Mouse (Mus musculus) liver, postnatal 0 days (tissue): ENCODE data around the gene Mgat2. TPM values are rescaled to one million over a fixed set of nuclear protein-coding genes. Genes with fewer than 3 reads are reported as not detected.
A peak's percentile ranks its signal among the peaks of the same experiment; 100 is the strongest.

Experiments
- ATAC-seq: fragments of 200-750 bp; cut with Nextera tagmentation; 2 replicates; pipeline ENCODE4 v1.8.0; 2017; ENCODE audit warnings: mild to moderate bottlenecking, moderate library complexity
- DNase-seq: peaks from one replicate; pipeline ENCODE4 v3.0.0-alpha.2; 2016
- H3K27ac ChIP-seq: fragments of 300-500 bp; sonication (generic); 2 replicates; pipeline ENCODE4 v1.5.1; 2014; ENCODE audit warnings: antibody characterized with exemption, moderate library complexity, mild to moderate bottlenecking, low read depth
- H3K27me3 ChIP-seq: fragments of 300-500 bp; sonication (generic); 2 replicates; pipeline ENCODE4 v1.6.1; 2014; ENCODE audit warnings: low read length, control low read depth, mixed read lengths; ENCODE audit not compliant: insufficient read depth
- H3K36me3 ChIP-seq: fragments of 300-500 bp; sonication (generic); replicated peaks from 2 replicates; pipeline ENCODE4 v1.6.1; 2014; ENCODE audit warnings: mild to moderate bottlenecking, control low read depth, low read length, moderate library complexity, mixed read lengths; ENCODE audit not compliant: insufficient read depth
- H3K4me1 ChIP-seq: fragments of 300-500 bp; sonication (generic); 2 replicates; pipeline ENCODE4 v1.6.1; 2014; ENCODE audit warnings: antibody characterized with exemption, mild to moderate bottlenecking, control low read depth; ENCODE audit not compliant: insufficient read depth
- H3K4me2 ChIP-seq: fragments of 300-500 bp; sonication (generic); 2 replicates; pipeline ENCODE4 v1.6.1; 2014; ENCODE audit warnings: low read depth, mild to moderate bottlenecking, low read length, moderate library complexity, mixed read lengths
- H3K4me3 ChIP-seq: fragments of 300-500 bp; sonication (generic); 2 replicates; pipeline ENCODE4 v1.5.1; 2014; ENCODE audit warnings: low read depth, low read length
- H3K9ac ChIP-seq: fragments of 300-500 bp; sonication (generic); replicated peaks from 2 replicates; pipeline ENCODE4 v1.6.1; 2014; ENCODE audit warnings: mild to moderate bottlenecking, moderate library complexity
- H3K9me3 ChIP-seq: fragments of 300-500 bp; sonication (generic); 2 replicates; pipeline ENCODE4 v1.6.1; 2016; ENCODE audit warnings: mild to moderate bottlenecking, control low read depth, low read length, mixed read lengths
- CTCF ChIP-seq: sonication (generic); IDR thresholded peaks from 2 replicates; pipeline ENCODE4 v1.5.1; 2016; ENCODE audit warnings: antibody characterized with exemption, low read depth
- EP300 ChIP-seq: IDR thresholded peaks from 2 replicates; pipeline ENCODE4 v1.6.1; 2016; ENCODE audit warnings: antibody characterized with exemption, low read depth, mild to moderate bottlenecking
- WGBS: fragments of 180-500 bp; shearing (Covaris S2); extraction: QIAGEN DNeasy Blood & Tissue Kit; methylation state at CpG from one replicate; pipeline ENCODE4 v1.1.7; 2014; ENCODE audit not compliant: insufficient replicate concordance; 5-methylcytosine and 5-hydroxymethylcytosine counted together
- polyA plus RNA-seq: library from polyadenylated mRNA; unstranded; fragments of >200 nt; fragmentation: Nextera tagmentation; extraction: Ambion mirVana; gene quantifications from 2 replicates; pipeline ENCODE4 v1.2.1, GENCODE M21; 2015

The Mgat2 gene
- polyA plus RNA-seq, 1 experiment from 2014 or later: 23.1 TPM

DNA sequence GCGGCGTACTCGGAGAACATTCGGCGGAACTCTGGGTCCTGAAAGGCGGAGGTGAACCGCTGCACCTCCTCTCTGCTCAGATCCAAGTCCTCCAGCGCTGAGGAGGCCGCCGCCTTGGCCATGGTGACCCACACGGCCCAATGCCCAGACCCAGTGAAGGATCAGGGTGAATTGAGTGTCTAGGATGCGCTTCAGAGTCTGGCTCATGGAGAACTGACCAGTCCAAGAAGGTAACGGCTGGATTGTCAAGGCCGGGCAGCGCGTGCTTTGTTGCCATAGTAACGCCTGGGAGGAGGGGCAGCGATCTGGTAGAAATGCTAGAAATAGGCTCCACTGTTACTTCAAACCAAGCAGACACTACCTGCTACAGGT lies 14.2 kb downstream of the Mgat2 start, which contains the start of gene Dnaaf2:
TSS of gene Dnaaf2 (minus strand) at position 266 of the 372 bp plus-strand sequence.
- Histone ChIP-seq H3K4me3 (peak within 1 kb of the TSS; percentile 99), H3K4me2 (peak within 1 kb of the TSS; percentile 97), H3K4me1 (peaks cover 17% of the 10 kb centered on the region), H3K27me3 (no peaks in the 10 kb centered on the region), H3K9ac (peak within 1 kb of the TSS; percentile 93), H3K9me3 (no peaks in the 10 kb centered on the region), H3K27ac (peak within 1 kb of the TSS; percentile 92), H3K36me3 (peaks cover 26% of the 10 kb centered on the region)
- ATAC-seq: peak; percentile 50
- DNase-seq: peak; percentile 81
- 3% methylated on average over 18 of the region's 18 CpGs for whole genome bisulfite sequencing
- TF ChIP-seq CTCF (no peak), EP300 (no peak)

DNA sequence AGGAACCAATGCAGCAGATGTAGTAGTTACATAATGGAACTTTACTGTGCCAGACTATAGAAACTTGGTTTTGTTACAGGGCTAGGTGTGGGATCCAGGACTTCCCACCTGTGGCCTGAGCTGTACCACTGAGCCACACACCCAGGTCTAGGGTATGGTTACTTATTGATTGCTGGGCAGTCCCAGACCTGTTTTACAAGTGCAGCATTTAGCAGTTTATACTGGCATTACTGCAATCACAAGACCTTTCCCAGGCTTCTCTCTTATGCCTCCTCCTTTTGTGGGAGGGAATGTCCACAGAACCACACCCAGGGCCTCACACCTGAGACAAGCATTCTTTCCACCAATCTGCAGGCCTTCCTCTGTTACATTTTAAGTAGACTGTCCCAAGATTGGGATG lies 15.0 kb downstream of the Mgat2 start:
- Histone ChIP-seq H3K27ac (no peak overlapping the region), H3K4me2 (peak overlapping the region; percentile 97), H3K27me3 (no peaks in the 10 kb centered on the region), H3K9me3 (no peaks in the 10 kb centered on the region), H3K9ac (no peak overlapping the region), H3K36me3 (peaks cover 31% of the 10 kb centered on the region), H3K4me1 (peaks cover 17% of the 10 kb centered on the region), H3K4me3 (no peak overlapping the region; the same call in 1 of the 2 replicates)
- no peak for DNase-seq
- TF ChIP-seq EP300: no peak
- TF ChIP-seq CTCF: no peak
- no peak for ATAC-seq

DNA sequence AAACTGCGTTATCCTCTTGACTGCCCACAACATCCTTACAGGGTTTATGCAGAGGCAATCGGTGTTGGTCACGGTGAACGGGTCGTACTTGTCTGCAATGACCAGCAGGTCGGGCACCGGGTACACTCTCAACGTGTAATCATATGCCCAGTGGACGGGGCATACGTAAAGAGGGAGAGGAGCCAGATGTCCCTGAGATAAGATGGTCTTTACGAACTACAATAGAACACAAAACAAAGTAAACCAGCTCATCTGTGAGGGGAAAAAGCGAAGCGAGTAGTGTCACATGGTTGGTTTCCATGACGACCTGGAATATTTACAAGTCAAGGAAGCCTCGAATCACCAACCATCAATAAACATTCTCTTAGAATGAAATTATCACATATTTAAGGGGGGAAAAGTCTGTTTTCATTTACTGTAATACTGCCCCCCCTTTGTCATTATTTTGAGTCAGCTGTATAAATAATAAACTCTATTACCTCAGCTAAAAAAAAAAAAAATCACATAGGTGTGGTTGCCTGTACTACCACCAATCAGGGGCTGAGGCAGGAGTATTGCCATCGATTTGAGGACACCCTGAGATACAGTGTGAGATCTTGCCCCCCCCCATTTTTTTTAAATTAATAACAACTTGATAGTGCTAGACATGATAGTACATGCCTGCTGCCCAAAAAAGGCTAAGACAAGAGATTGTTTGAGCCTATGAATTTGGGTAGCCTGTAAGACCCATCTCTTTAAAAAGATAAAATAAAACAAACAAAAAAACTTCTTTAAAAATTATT lies 20.3 kb downstream of the Mgat2 start, which contains the start of gene Gm49384:
TSS of gene Gm49384 (minus strand) at position 216 of the 782 bp plus-strand sequence.
- WGBS: 84% methylated on average over 16 of the region's 16 CpGs
- ATAC-seq (no peak), DNase-seq (no peak)
- Histone ChIP-seq H3K4me1 (no peaks in the 10 kb centered on the region), H3K4me2 (no peak within 1 kb of the TSS), H3K27ac (no peak within 1 kb of the TSS), H3K27me3 (no peaks in the 10 kb centered on the region), H3K36me3 (peaks cover 39% of the 10 kb centered on the region), H3K9me3 (no peaks in the 10 kb centered on the region), H3K9ac (no peak within 1 kb of the TSS), H3K4me3 (no peak within 1 kb of the TSS)
- TF ChIP-seq EP300 (no peak), CTCF (no peak)

DNA sequence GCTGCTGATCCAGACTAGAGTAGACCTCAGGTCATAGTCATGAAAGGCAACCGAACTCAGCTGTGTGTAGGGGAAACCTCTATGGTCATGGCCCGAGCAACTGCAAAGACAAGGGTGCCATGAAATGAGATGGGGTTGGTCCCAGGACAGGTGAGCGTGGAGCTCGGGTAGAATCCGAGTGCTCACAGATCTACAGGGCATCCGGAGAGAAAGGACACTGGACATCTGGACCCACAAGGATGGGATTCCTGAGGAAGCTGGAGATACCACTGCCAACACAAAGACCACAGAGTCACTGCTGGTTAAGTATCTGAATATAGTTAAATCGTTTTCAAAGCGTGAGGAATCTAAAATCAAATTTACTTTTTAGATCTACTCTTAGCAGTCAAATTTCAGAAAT lies 23.4 kb downstream of the Mgat2 start:
- H3K4me2 ChIP-seq: no peak overlapping the region
- H3K9me3 ChIP-seq: no peaks in the 10 kb centered on the region
- ATAC-seq: no peak
- DNase-seq: no peak
- H3K27me3 ChIP-seq: no peaks in the 10 kb centered on the region
- H3K4me3 ChIP-seq: no peak overlapping the region
- WGBS: 83% methylated on average over 8 of the region's 8 CpGs
- H3K4me1 ChIP-seq: no peaks in the 10 kb centered on the region
- peaks cover 30% of the 10 kb centered on the region for H3K36me3 ChIP-seq
- no peak overlapping the region for H3K9ac ChIP-seq
- no peak overlapping the region for H3K27ac ChIP-seq
- TF ChIP-seq CTCF (no peak), EP300 (no peak)

DNA sequence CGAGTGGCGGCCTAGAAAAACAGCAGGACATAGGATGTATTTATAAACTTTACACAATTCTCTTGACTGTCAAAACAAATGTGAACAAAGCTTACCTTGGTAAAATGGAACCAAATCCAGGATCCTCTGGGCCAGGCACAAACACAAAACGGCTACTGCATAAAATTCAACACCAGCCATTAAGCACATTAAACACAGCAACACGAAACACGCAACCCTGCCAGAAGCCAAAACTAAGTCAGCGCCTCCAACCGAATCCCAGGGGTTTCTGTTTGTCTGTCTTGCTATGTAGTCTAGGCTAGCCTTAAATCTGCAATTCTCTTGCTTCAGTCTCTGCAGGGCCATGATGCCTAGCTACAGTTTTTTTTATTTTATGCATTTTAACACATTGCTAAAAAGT lies 24.0 kb downstream of the Mgat2 start:
- WGBS: 97% methylated on average over 7 of the region's 7 CpGs
- DNase-seq (no peak), ATAC-seq (no peak)
- Histone ChIP-seq H3K4me2 (no peak overlapping the region), H3K27ac (no peak overlapping the region), H3K4me3 (no peak overlapping the region), H3K4me1 (no peaks in the 10 kb centered on the region), H3K27me3 (no peaks in the 10 kb centered on the region), H3K9me3 (no peaks in the 10 kb centered on the region), H3K36me3 (peaks cover 28% of the 10 kb centered on the region), H3K9ac (no peak overlapping the region)
- TF ChIP-seq EP300: no peak
- no peak for TF ChIP-seq CTCF

DNA sequence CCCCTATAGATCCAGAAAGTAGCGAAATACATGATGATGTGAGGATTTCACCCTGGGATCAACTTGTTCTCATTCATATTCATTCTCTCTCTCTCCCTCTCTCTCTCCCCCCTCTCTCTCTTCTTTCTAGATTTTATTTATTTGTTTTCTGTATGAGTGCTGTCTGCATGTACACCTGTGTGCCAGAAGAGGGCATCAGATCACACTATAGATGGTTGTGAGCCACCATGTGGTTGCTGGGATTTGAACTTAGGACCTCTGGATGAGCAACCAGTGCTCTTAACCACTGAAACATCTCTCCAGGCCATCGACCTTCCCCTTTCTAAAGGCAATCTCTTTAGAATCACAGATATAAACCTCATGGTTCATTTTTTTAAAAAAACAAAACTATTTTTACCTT lies 24.6 kb downstream of the Mgat2 start:
- Histone ChIP-seq H3K36me3 (peaks cover 29% of the 10 kb centered on the region), H3K27me3 (no peaks in the 10 kb centered on the region), H3K9me3 (no peaks in the 10 kb centered on the region), H3K4me2 (no peak overlapping the region), H3K4me3 (no peak overlapping the region), H3K27ac (no peak overlapping the region), H3K9ac (no peak overlapping the region), H3K4me1 (no peaks in the 10 kb centered on the region)
- DNase-seq (no peak), ATAC-seq (no peak)
- WGBS: 87% methylated on average over 2 of the region's 2 CpGs
- TF ChIP-seq EP300 (no peak), CTCF (peak; percentile 50)
